Mouse (Mus musculus) brain, embryonic 14.5 days (tissue): ENCODE measurements around the gene Gpr132.
"Not testable (repeated sequence)": the region's sequence is repeated elsewhere in the genome, so short reads cannot be mapped to it uniquely, and the experiment has no call there.

Source experiments
- CTCF ChIP-seq: fragments of 200-500 bp; IDR thresholded peaks from 2 replicates; pipeline ENCODE4 v1.5.1; 2012; ENCODE audit warnings: inconsistent platforms, mild to moderate bottlenecking, moderate library complexity, borderline replicate concordance; ENCODE audit not compliant: insufficient read depth, insufficient read length; ENCODE audit errors: extremely low read depth
- POLR2A ChIP-seq: fragments of 200-500 bp; IDR thresholded peaks from 2 replicates; pipeline ENCODE4 v1.6.1; 2012; ENCODE audit warnings: mild to moderate bottlenecking, inconsistent platforms, borderline replicate concordance; ENCODE audit not compliant: poor library complexity, insufficient read depth, insufficient read length, severe bottlenecking; ENCODE audit errors: extremely low read depth

DNA sequence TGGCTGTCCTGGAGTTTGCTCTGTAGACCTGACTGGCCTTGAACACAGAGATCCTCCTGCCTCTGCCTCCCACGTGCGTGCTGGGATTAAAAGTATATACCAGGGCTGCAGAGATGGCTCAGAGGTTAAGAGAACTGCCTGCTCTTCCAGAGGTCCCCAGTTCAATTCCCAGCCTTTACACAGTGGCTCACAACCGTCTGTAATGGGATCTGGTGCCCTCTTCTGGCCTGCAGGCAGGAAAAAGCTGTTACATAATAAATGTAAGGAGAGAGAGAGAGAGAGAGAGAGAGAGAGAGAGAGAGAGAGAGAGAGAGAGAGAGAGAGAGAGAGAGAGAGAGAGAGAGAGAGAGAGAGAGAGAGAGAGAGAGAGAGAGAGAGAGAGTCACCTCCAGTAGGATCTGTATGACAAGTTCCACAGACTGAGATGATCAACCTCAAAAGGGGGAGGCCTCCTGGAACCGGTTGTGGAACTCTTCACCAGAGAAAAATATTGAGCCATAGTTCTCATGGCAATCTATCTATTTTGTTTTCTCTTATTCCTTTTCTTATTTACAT, 26.6 kb downstream of the Gpr132 start:
- TF ChIP-seq POLR2A, CTCF: not testable (repeated sequence)
